Mouse (Mus musculus): ENCODE measurements around the gene Fcgrt. TPM values are rescaled to one million over a fixed set of nuclear protein-coding genes. Genes with fewer than 3 reads are reported as not detected.
"Not testable (repeated sequence)": the region's sequence is repeated elsewhere in the genome, so short reads cannot be mapped to it uniquely, and the experiment has no call there.

The Fcgrt gene
- polyA plus RNA-seq, 1 experiment from 2014 or later = 33.8 TPM

DNA sequence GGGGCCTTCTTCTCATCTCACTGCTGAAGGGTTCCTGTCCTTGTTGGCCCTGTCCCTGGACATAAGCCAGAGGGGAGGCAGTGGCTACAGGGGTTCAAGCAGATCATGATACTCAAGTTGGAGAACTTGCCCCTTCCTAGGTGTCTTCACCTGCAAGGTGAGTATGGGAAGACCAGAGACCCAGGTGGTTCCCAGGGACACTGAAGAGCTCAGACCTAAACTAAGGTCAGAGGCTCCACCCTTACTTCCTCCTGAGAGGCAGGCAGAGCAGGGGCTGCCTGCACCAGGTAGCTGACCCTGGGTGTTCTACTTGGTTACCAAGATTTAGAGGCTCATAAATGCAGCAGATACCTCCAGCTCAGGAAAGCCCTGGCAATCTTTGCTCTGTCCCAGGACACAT lies 18.3 kb upstream of the Fcgrt start:
- H3K4me3 ChIP-seq (ENCODE audit: low read depth, low read length) = peak overlapping the region; percentile 93

DNA sequence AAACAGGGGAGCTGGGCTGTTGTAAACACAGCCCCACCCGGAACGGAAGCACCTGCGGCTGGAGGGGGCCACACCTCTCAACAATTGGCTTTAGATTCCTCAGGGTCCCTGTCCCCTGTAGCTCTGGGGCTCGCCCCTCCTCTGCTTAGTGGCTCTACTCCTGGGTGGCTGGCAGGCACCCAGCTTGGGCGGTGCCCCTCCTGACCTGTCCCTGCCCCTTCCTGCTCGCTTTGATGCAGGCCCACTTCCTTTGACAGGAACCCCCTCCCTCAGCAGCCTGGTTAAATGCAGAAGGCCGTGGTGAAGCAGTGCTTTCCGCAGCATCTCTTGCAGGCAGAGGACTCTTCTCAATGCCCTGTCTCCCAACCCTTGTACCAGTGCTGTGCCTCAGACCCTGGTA lies 17.8 kb upstream of the Fcgrt start:
- 56% methylated on average over 8 of the region's 8 CpGs for WGBS
- DNase-seq (ENCODE audit: low spot score) = no peak
- peaks cover 44% of the 10 kb centered on the region for H3K36me3 ChIP-seq (ENCODE audit: control insufficient read depth, insufficient read depth, low read length)
- H3K4me1 ChIP-seq (replicated peaks; ENCODE audit: control insufficient read depth, insufficient read depth, low read length) = peaks cover 41% of the 10 kb centered on the region
- peak overlapping the region; percentile 87 for H3K4me2 ChIP-seq
- ATAC-seq (replicated peaks; ENCODE audit: low FRiP score) = no peak
- no peaks in the 10 kb centered on the region for H3K9me3 ChIP-seq (ENCODE audit: control insufficient read depth, low read length)
- peak overlapping the region; percentile 100 for H3K27ac ChIP-seq (ENCODE audit: low read depth, low read length)
- peak overlapping the region; percentile 35; the same call in 1 of the 2 replicates for H3K9ac ChIP-seq (ENCODE audit: low read depth, low read length)
- H3K27me3 ChIP-seq (replicated peaks; ENCODE audit: control insufficient read depth, insufficient read depth, low read length) = no peaks in the 10 kb centered on the region
- H3K4me3 ChIP-seq (ENCODE audit: low read depth, low read length) = no peak overlapping the region; the same call in 1 of the 2 replicates

More for the DNA sequence above, 18.3 kb upstream of the Fcgrt start:
- DNase-seq (ENCODE audit: low spot score) (no peak), ATAC-seq (replicated peaks; ENCODE audit: low FRiP score) (no peak)
- Histone ChIP-seq H3K9me3 (ENCODE audit: control insufficient read depth, low read length) (no peaks in the 10 kb centered on the region), H3K9ac (ENCODE audit: low read depth, low read length) (0 out of 2 replicates have a peak overlapping the region, but pooled peaks have one; percentile 98), H3K27me3 (replicated peaks; ENCODE audit: control insufficient read depth, insufficient read depth, low read length) (no peaks in the 10 kb centered on the region), H3K4me2 (peak overlapping the region; percentile 87), H3K4me1 (replicated peaks; ENCODE audit: control insufficient read depth, insufficient read depth, low read length) (peaks cover 47% of the 10 kb centered on the region), H3K27ac (ENCODE audit: low read depth, low read length) (peak overlapping the region; percentile 100), H3K36me3 (ENCODE audit: control insufficient read depth, insufficient read depth, low read length) (peaks cover 50% of the 10 kb centered on the region)

DNA sequence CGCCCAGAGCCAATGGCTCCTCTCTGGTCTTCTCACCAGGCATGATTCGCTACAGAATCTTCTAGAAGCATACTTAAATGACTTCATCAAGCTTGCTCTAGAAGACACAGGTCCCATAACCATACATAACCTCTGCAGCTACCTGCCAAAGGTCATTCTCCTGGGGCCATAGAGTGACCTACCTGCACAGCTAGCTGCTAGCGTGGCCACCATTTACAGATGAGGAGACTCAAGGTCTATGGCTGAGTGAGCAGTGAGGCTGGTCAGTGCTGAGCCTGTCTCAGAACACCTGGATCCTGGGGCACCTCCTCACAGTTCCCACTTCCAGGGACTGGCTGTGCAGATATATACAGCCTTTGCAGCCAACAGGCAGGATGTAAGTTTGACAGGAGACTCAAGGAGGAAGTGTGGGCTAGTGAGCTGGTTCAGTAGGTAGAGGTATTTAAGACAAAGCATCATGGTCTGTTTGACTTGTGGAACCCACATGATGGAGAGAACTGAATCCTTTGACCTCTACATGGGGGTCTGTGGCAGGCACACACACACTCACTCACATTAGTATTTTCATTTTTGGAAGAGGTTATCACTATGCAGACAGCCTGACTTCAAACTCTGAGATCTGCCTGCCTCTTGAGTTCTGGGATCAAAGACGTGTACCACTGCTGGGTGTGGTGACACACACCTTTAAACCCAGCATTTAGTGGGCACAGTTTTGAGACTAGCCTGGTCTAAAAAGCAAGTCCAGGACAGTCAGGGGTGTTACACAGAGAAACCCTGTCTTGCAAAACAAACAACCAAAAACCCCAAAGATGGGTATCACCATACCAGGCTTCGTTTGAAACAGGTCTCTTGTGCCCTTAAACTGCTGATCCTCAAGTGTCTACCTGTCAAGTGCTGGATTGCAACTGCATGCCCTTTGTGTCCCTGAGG lies 16.4 kb upstream of the Fcgrt start:
- H3K36me3 ChIP-seq (ENCODE audit: control insufficient read depth, insufficient read depth, low read length) = peaks cover 31% of the 10 kb centered on the region

DNA sequence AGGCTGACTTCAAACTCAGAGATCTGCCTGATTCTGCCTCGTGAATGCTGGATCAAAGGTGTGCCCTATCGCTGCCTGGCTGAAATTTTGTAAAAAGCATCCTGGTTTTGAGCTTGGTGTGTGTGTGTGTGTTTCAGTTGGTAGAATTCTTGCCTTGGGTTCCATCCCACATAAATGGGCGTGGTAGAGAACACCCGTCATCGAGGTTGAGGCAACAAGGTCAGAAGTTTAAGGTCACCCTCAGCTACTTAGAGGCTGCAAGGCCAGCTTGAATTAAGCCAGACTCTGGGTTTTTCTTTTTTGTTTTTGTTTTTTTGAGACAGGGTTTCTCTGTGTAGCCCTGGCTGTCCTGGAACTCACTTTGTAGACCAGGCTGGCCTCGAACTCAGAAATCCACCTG lies 14.7 kb upstream of the Fcgrt start:
- 0 out of 2 replicates have a peak overlapping the region, but pooled peaks have one; percentile 15 for H3K27ac ChIP-seq (ENCODE audit: low read depth, low read length)
- 77% methylated on average over 6 of the region's 6 CpGs for WGBS
- H3K9ac ChIP-seq (ENCODE audit: low read depth, low read length) = no peak overlapping the region
- H3K4me2 ChIP-seq = no peak overlapping the region
- no peak overlapping the region for H3K4me3 ChIP-seq (ENCODE audit: low read depth, low read length)
- H3K36me3 ChIP-seq (ENCODE audit: control insufficient read depth, insufficient read depth, low read length) = peaks cover 31% of the 10 kb centered on the region
- H3K9me3 ChIP-seq (ENCODE audit: control insufficient read depth, low read length) = no peaks in the 10 kb centered on the region
- peaks cover 37% of the 10 kb centered on the region for H3K4me1 ChIP-seq (replicated peaks; ENCODE audit: control insufficient read depth, insufficient read depth, low read length)
- ATAC-seq (replicated peaks; ENCODE audit: low FRiP score) (no peak), DNase-seq (ENCODE audit: low spot score) (no peak)
- H3K27me3 ChIP-seq (replicated peaks; ENCODE audit: control insufficient read depth, insufficient read depth, low read length) = no peaks in the 10 kb centered on the region

More for the DNA sequence above, 16.4 kb upstream of the Fcgrt start:
- Histone ChIP-seq H3K27ac (ENCODE audit: low read depth, low read length) (peak overlapping the region; percentile 16; the same call in 1 of the 2 replicates), H3K4me2 (no peak overlapping the region), H3K27me3 (replicated peaks; ENCODE audit: control insufficient read depth, insufficient read depth, low read length) (no peaks in the 10 kb centered on the region), H3K4me1 (replicated peaks; ENCODE audit: control insufficient read depth, insufficient read depth, low read length) (peaks cover 34% of the 10 kb centered on the region), H3K9ac (ENCODE audit: low read depth, low read length) (no peak overlapping the region), H3K4me3 (ENCODE audit: low read depth, low read length) (no peak overlapping the region), H3K9me3 (ENCODE audit: control insufficient read depth, low read length) (no peaks in the 10 kb centered on the region)
- DNase-seq (ENCODE audit: low spot score) (no peak), ATAC-seq (replicated peaks; ENCODE audit: low FRiP score) (no peak)
- 72% methylated on average over 5 of the region's 5 CpGs for WGBS

DNA sequence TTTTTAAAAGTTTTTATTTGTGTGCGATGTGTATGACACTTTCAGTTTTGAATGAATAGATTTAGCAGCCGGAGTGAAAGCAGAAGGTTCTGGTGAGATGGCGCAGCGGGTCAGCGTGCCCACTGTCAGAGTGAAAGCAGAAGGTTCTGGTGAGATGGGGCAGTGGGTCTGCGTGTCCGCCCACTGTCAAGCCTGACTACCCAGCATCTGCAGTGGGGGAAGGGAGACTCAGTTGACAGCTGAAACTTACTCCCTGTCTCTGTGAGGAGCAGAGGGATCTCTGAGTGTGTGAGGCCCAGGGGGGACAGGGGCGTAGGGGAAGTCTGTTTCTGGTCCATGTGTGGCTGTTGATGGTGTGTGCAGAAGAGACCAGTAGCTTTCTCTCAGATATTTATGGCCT lies 13.9 kb upstream of the Fcgrt start:
- no peak for ATAC-seq (replicated peaks; ENCODE audit: low FRiP score)
- no peak overlapping the region for H3K4me3 ChIP-seq (ENCODE audit: low read depth, low read length)
- peaks cover 24% of the 10 kb centered on the region for H3K36me3 ChIP-seq (ENCODE audit: control insufficient read depth, insufficient read depth, low read length)
- no peak overlapping the region for H3K4me2 ChIP-seq
- H3K27me3 ChIP-seq (replicated peaks; ENCODE audit: control insufficient read depth, insufficient read depth, low read length) = no peaks in the 10 kb centered on the region
- H3K27ac ChIP-seq (ENCODE audit: low read depth, low read length) = no peak overlapping the region
- no peaks in the 10 kb centered on the region for H3K9me3 ChIP-seq (ENCODE audit: control insufficient read depth, low read length)
- H3K9ac ChIP-seq (ENCODE audit: low read depth, low read length) = no peak overlapping the region
- H3K4me1 ChIP-seq (replicated peaks; ENCODE audit: control insufficient read depth, insufficient read depth, low read length) = peaks cover 36% of the 10 kb centered on the region
- DNase-seq (ENCODE audit: low spot score) = no peak
- 68% methylated on average over 8 of the region's 8 CpGs for WGBS

DNA sequence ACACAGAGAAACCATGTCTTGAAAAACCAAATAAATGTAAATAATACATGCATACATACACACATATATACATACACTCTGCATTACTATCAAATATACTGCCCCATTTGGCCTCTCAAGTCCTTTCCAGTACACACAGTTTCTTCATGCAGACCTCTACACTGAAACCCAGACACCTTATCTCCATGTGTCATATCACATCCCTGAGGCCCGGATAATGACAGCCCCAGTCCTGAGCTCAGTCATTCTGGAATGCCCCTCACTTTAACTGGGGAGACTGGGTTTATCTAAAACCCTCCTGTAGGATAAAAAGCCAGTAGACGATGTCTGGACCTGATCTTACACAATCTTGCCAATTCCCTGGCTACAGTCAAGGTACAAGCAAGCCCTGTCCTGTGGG lies 9.8 kb upstream of the Fcgrt start:
- Histone ChIP-seq H3K4me2 (no peak overlapping the region), H3K4me1 (replicated peaks; ENCODE audit: control insufficient read depth, insufficient read depth, low read length) (peaks cover 25% of the 10 kb centered on the region), H3K9ac (ENCODE audit: low read depth, low read length) (no peak overlapping the region), H3K27ac (ENCODE audit: low read depth, low read length) (no peak overlapping the region), H3K27me3 (replicated peaks; ENCODE audit: control insufficient read depth, insufficient read depth, low read length) (no peaks in the 10 kb centered on the region), H3K9me3 (ENCODE audit: control insufficient read depth, low read length) (no peaks in the 10 kb centered on the region), H3K36me3 (ENCODE audit: control insufficient read depth, insufficient read depth, low read length) (no peaks in the 10 kb centered on the region), H3K4me3 (ENCODE audit: low read depth, low read length) (no peak overlapping the region)
- DNase-seq (ENCODE audit: low spot score) (no peak), ATAC-seq (replicated peaks; ENCODE audit: low FRiP score) (no peak)
- 40% methylated on average over 2 of the region's 2 CpGs for WGBS

DNA sequence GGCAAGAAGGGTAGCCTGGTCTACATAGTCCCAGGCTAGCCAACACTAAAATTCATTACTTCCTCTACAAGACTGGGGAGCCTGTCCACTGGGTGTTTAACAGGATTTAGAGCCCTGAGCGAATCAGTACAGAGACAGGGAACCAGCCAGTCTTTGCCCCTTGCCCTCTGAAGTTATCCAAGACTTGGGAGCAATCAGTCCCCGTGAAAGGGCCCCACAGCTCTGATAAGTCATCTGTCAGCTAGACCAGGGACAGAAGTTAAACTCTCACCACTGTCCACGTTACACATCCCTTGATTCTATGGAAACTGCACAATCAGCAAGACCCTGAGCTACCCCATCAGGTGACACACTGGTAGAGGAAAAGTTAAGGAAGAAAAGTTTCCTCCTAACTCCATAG lies 8.9 kb upstream of the Fcgrt start:
- Histone ChIP-seq H3K4me3 (ENCODE audit: low read depth, low read length) (no peak overlapping the region), H3K4me1 (replicated peaks; ENCODE audit: control insufficient read depth, insufficient read depth, low read length) (peaks cover 18% of the 10 kb centered on the region), H3K9ac (ENCODE audit: low read depth, low read length) (no peak overlapping the region), H3K27ac (ENCODE audit: low read depth, low read length) (no peak overlapping the region), H3K4me2 (no peak overlapping the region), H3K36me3 (ENCODE audit: control insufficient read depth, insufficient read depth, low read length) (no peaks in the 10 kb centered on the region), H3K9me3 (ENCODE audit: control insufficient read depth, low read length) (no peaks in the 10 kb centered on the region), H3K27me3 (replicated peaks; ENCODE audit: control insufficient read depth, insufficient read depth, low read length) (no peaks in the 10 kb centered on the region)
- no peak for ATAC-seq (replicated peaks; ENCODE audit: low FRiP score)
- 41% methylated on average over 3 of the region's 3 CpGs for WGBS
- DNase-seq (ENCODE audit: low spot score) = no peak

DNA sequence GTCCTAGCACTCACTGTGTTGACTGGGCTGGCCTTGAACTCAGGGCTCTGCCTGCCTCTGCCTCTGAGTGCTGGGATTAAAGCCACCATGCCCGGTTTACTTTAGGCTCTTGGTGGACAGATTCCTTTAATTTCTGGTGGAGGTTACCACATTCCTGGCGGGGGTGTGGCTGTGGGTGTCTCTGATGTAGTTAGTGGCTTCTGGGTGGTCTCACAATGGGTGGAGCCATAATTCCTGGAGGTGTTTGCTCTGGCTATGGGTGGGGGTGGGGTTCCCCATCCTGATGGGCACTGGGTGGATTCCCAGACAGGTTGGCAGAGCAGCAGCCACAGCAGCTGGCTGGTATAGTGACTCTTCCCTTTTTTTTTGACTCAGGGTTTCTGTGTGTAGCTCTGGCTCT lies 8.3 kb upstream of the Fcgrt start:
- H3K4me2 ChIP-seq = no peak overlapping the region; the same call in 1 of the 2 replicates
- DNase-seq (ENCODE audit: low spot score) (no peak), ATAC-seq (replicated peaks; ENCODE audit: low FRiP score) (no peak)
- H3K27me3 ChIP-seq (replicated peaks; ENCODE audit: control insufficient read depth, insufficient read depth, low read length) = no peaks in the 10 kb centered on the region
- H3K27ac ChIP-seq (ENCODE audit: low read depth, low read length) = no peak overlapping the region
- whole genome bisulfite sequencing = 58% methylated on average over 2 of the region's 2 CpGs
- H3K36me3 ChIP-seq (ENCODE audit: control insufficient read depth, insufficient read depth, low read length) = no peaks in the 10 kb centered on the region
- H3K9me3 ChIP-seq (ENCODE audit: control insufficient read depth, low read length) = no peaks in the 10 kb centered on the region
- H3K4me3 ChIP-seq (ENCODE audit: low read depth, low read length) = no peak overlapping the region
- peaks cover 18% of the 10 kb centered on the region for H3K4me1 ChIP-seq (replicated peaks; ENCODE audit: control insufficient read depth, insufficient read depth, low read length)
- no peak overlapping the region for H3K9ac ChIP-seq (ENCODE audit: low read depth, low read length)

DNA sequence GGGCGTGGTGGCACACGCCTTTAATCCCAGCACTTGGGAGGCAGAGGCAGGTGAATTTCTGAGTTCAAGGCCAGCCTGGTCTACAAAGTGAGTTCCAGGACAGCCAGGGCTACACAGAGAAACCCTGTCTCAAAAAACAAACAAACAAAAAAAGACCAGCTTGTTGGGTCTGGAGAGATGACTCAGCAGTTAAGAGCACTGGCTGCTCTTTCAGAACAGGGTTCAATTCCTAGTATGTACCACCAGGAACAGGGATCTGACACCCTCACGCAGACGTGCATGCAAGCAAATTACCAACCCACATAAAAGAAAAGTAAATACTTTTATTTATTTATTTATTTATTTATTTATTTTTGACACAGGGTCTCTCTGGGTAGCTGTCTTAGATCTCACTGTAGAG lies 6.4 kb upstream of the Fcgrt start:
- not testable (repeated sequence) for H3K36me3 ChIP-seq (ENCODE audit: control insufficient read depth, insufficient read depth, low read length); H3K9me3 ChIP-seq (ENCODE audit: control insufficient read depth, low read length); H3K27me3 ChIP-seq (replicated peaks; ENCODE audit: control insufficient read depth, insufficient read depth, low read length); H3K4me3 ChIP-seq (ENCODE audit: low read depth, low read length); H3K4me2 ChIP-seq; DNase-seq (ENCODE audit: low spot score); ATAC-seq (replicated peaks; ENCODE audit: low FRiP score); H3K9ac ChIP-seq (ENCODE audit: low read depth, low read length); H3K27ac ChIP-seq (ENCODE audit: low read depth, low read length)
- WGBS = 78% methylated on average over 4 of the region's 4 CpGs
- H3K4me1 ChIP-seq (replicated peaks; ENCODE audit: control insufficient read depth, insufficient read depth, low read length) = peaks cover 15% of the 10 kb centered on the region
